Mouse (Mus musculus): ENCODE results near the gene Cog6. TPM values are rescaled to one million over a fixed set of nuclear protein-coding genes. Genes with fewer than 3 reads are reported as not detected.
A peak's percentile ranks its signal among the peaks of the same experiment; 100 is the strongest.

Gene Cog6
- 10 to 100 TPM; 42.5 to 47.2 TPM for total RNA-seq (2021)
- long read RNA-seq, experiment 1, transcript Cog6-201 (19 exons, 3,182 nt), result major isoform, 102 of 113 reads
- long read RNA-seq, experiment 1, partial matches to known transcripts, result 3 of 113 reads
- long read RNA-seq, experiment 1, other reads (novel, unspliced or antisense), result 8 of 113 reads
- long read RNA-seq, experiment 2, transcript Cog6-201 (19 exons, 3,182 nt), result major isoform, 85 of 95 reads
- long read RNA-seq, experiment 2, partial matches to known transcripts, result 4 of 95 reads
- long read RNA-seq, experiment 2, other reads (novel, unspliced or antisense), result 6 of 95 reads

GRCm38 (mm10) chr3:53016436-53017340 is at the start of gene Cog6:
Gene Cog6, minus strand, starts transcription at chr3:53017237.
- DNase-seq (ENCODE audit: low spot score), result peak; percentile 68

- DNase-seq (ENCODE audit: low spot score), result no peak
Measured at GRCm38 (mm10) chr3:53066095-53066372, 49.0 kb upstream of the Cog6 start.

DNA sequence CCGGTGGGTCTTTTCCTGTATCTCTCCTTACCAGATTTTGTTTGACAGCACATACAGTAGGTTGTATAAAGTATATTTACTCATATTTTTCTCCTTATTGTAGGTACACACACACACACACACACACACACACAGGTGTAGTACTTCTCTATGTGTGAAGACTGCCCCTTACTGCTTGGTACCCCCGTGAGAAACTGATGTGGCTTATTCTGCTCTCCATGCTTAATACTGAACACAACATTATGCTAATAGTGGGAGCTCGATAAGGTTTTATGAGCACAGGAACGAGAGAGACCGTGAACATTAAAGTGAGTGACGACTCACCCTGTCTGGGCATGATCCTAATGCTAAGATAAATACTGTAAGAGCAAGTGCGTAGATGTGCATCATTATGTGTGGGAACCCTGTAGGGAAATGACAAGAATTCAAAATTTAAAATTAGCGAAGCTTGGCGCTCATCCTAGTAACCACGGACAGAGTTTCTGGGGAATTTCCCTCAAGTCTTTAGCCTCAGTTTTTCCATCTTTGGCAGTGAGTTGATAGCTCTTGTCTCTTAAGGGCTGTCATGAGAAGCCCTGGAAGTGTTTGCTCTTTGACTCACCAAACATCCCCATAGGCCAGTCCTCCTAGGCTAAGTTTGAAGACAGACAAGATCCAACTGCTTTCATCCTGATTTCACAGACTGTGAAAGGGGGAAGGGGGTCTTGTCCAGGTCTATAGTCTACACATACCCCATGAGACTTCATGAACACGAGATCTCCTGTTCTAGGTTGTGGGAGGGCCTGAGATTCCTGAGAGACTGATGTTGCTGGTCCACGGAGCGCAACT is 48.4 kb upstream of the Cog6 start:
- DNase-seq (ENCODE audit: low spot score), result no peak

DNA sequence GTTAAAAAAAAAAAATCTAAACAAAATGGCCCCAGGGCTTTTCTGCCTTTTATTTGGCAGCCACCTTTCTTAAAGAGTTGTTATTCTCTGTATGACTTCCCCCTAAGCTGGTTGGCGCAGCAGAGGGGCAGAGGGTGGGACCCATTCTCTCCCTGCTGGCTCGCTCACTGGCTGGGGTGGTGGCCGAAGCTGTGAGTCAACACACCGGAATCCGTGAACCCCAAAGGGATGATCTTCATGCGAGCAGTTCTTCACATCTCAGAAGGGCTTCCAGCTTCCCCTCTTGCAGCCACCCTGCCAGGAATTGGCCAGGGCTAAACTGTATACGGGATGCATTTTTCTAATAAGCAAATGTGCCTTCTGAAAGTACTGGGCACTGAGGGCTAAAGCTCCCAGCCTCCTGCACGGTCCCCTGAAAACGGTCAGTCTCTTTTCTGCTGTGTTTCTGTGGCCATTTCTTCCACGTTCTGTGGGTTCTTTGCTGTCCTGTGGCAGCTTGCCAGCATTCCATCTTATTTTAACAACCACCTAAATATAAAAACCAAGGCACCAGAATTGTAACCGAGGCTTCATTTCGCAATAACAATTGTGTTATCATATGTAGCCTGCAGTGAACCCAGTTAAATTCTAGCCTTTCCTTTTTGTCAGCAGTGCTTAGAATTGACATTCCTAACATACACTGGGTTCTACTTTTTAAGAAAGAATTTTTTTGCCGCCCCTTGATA is 46.5 kb upstream of the Cog6 start:
- peak; percentile 38 for DNase-seq (ENCODE audit: low spot score)

DNA sequence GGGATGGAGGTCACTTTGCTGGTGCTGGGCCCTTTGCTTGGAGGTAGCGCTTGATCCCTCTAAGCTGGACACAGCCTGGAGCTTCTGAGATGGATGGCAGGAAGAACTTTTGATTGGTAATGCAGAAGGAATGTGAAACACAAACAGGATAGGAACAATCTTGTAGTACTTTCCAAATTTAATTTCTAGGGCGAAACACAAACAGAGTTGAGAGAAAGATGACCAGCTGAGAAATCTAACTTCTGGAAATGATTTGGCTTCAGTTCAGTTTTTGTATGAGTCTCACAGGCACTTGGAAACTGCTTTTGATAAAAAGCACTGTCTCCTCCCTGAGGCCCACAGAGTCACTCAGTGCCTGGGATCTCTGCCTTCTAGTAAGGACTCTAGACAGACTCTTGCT is 42.9 kb upstream of the Cog6 start:
- DNase-seq (ENCODE audit: low spot score), result peak; percentile 40

DNA sequence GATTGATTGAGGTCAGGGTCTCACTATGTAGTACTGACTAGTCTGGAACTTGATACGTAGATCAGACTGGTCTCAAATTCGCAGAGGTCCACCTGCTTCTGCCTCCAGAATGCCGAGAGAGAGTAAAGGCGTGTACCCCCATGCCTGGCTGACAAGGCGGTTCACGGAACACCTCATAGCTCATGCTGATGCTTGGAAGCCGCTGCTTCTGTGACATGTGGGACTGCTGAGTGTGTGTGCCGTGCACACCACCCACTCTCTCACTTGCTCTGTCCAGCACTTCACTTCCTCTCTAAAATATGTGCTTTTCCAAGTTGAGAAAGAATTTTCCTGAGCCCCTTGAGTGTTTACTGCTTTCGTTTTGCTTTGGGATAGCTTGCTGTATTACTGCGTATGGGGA is 39.4 kb upstream of the Cog6 start:
- no peak for DNase-seq (ENCODE audit: low spot score)

GRCm38 (mm10) chr3:53052385-53052784 is 35.3 kb upstream of the Cog6 start:
- no peak for DNase-seq (ENCODE audit: low spot score)

DNA sequence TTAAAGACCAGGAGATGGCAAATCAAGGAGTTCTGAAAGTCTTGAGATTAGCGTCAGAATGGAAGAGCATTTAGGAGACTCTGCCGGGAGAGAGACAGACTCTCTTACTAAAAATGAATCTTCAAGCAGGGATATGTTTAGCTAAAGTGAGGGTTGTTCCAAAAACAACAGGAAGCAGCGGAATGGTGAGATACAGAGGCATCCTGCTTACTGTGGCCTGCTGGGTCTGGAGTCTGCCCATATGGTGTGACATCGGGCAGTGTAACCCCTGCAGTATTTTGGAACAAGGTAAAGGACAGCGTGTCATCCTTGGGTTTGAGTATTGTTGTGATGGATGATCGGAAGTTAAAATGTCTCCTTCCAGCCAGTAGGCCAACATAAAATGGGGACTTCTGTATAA is 29.3 kb upstream of the Cog6 start:
- DNase-seq (ENCODE audit: low spot score), result no peak

GRCm38 (mm10) chr3:53045697-53046096 is 28.7 kb upstream of the Cog6 start:
- DNase-seq (ENCODE audit: low spot score), result no peak

- DNase-seq (ENCODE audit: low spot score), result no peak
Measured at GRCm38 (mm10) chr3:53044682-53045299, 27.8 kb upstream of the Cog6 start.

- peak; percentile 26 for DNase-seq (ENCODE audit: low spot score)
Measured at GRCm38 (mm10) chr3:53044238-53044637, 27.2 kb upstream of the Cog6 start.

- no peak for DNase-seq (ENCODE audit: low spot score)
Measured at GRCm38 (mm10) chr3:53043206-53043780, 26.3 kb upstream of the Cog6 start.

GRCm38 (mm10) chr3:53042240-53042567 is 25.2 kb upstream of the Cog6 start:
- DNase-seq (ENCODE audit: low spot score), result no peak

DNA sequence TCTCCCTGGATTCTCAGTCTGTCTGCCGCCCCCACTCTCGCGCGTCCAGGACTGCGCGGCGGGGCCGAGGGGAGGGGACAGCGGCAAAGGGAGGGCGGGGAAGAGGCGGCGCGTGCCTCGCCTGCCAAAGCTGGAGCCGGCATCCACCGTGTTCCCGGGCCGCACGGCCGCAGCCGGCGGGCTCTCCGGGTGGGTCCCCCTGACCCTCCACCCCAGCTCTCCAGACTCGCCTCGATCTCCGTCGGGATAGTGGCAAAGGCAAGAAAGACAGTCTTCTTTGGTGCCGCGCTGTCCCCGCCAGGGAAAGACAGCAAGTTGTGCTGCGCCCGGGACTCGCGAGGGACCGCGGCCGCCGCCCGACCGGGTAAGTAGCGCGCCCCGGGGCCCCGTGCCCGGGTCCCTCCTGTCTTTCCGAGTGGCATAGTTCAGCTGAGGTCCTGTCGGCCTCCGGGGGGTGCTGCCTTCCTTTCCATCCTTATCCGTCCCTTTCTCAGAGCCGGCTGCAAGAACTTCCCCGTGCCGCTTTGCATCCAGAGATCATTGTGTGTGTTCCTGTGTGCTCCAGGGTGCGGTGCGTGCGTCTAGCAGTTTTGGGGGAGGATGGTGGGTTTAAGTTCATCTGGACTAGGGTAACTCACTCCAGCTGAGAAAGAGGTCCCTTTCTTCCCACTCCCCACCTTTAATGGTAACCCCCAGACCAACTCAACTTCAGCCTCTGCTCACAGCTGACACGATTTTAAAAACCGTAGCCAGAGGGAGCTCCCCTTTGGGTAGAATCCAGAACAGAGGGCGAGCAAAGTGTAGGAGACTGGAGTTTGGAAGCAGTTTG is 24.6 kb upstream of the Cog6 start, which contains the start of gene Lhfp:
Gene Lhfp (plus strand): TSS at position 118 of the 829 bp plus-strand sequence.
- DNase-seq (ENCODE audit: low spot score), result peak; percentile 68

- no peak for DNase-seq (ENCODE audit: low spot score)
Measured at GRCm38 (mm10) chr3:53040593-53041410, 23.8 kb upstream of the Cog6 start.

GRCm38 (mm10) chr3:53039746-53040145 is 22.7 kb upstream of the Cog6 start:
- DNase-seq (ENCODE audit: low spot score), result no peak

DNA sequence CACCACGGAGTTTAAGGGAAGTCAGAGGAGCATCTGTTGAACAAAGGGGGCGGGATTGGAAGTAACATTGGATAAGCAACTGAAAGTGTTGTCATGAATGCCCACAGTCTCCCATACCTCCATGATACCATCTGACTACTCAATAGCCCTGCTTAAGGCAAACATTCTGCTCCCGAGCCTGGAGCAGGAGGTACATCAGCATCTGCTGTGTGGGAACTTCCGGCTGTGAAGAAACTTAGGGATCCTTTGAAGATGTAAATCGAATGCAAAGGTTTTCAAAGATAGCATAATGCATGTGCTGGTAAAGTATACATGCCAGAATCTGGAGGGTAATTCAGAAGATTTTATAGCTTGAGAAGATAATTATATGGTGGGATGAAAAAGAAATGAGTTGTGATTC is 21.9 kb upstream of the Cog6 start:
- no peak for DNase-seq (ENCODE audit: low spot score)

DNA sequence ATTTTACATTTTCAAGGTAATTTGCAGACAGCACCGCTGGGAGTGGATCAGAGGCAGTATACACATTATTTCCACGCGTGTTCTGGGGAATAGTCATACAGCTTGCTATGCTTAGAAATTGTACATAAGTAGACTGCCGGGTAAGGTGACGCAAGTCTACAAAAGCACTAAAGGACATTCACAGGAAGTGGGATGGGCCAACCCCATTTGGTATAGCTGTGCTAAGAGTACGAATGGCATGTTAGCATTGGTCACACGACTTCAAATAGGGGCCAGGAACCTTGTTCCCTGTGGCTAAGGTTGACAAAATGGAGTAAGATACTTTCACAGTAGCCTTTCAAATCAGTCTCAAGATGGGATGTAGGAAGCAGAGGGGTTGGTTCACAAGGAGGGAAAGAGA is 19.9 kb upstream of the Cog6 start:
- no peak for DNase-seq (ENCODE audit: low spot score)

DNA sequence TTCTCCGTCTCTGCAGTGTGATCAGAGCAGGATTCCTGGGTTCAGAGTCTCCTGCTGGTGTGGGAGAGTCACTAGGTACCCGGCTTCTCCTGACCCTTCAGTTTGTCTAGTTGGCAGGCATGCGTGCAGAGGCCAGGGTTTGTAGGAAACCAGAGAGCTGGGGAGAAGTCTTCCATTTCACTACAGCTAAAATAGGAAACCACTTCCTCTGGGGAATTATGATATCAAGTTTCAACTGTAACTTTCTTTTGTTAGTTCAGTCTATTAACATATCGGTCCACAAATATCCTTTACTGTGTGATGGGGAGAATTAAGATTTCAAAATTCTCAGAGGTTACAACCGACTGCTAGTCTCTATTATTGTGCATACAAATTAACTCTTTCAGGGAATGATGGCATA is 19.0 kb upstream of the Cog6 start:
- DNase-seq (ENCODE audit: low spot score), result no peak

Data from gastrocnemius, adult 18-20 months (tissue).